Comparison of ENCODE assay signal across 27 mouse cellular contexts in genomic region chr9:26775700-26776099, GRCm38 (mm10). TPM values are rescaled to one million over a fixed set of nuclear protein-coding genes. Genes with fewer than 3 reads are reported as not detected.
DNase-seq lines count a peak whose midpoint lies in the region; ATAC-seq and TF ChIP-seq lines count a peak whose summit lies in the region.
"Had no signal": no experiment of that assay in that cellular context is flagged by ENCODE, and none has a peak within 500 bp of the region (broad histone marks: within the 10 kb centered on the region; RNA-seq: fewer than 3 reads in every experiment).

No protein-coding gene starts in this region.

- no peak for TF ChIP-seq POLR2A in cerebellum, adult 2 months (IDR thresholded peaks at IDR 0.05; ENCODE audit: borderline replicate concordance, insufficient read depth, low read length)

- intact Hi-C loops in heart, postnatal 25 days (cut with DNase I), result loop anchor here (2.0 kb wide), 1 partner anchor 1119 kb away; no protein-coding TSS in a partner anchor

- ATAC-seq in neural tube, embryonic 14.5 days (ENCODE audit: low read depth), result 0 out of 2 replicates have a peak, but pooled peaks have one; percentile 35
- ATAC-seq: activated CD4-positive, CD25-positive, alpha-beta regulatory T cell, adult 4 months; inflammation-experienced regulatory T-cells, adult 6 months; liver, embryonic 12.5 days; liver, postnatal 0 days had no signal

- H3K27me3 ChIP-seq in neural tube, embryonic 14.5 days (ENCODE audit: control insufficient read depth, insufficient read depth, low read length), result no peaks in the 10 kb centered on the region
- no peaks in the 10 kb centered on the region for H3K27me3 ChIP-seq in cerebellum, adult 2 months (ENCODE audit: control insufficient read depth, insufficient read depth, low read length)
- H3K27me3 ChIP-seq: CH12.LX; heart, embryonic 15.5 days; limb, embryonic 13.5 days; liver, embryonic 12.5 days; megakaryocyte, embryonic 14.5 days; neural tube, embryonic 12.5 days had no signal

- no peak overlapping the region for H3K4me2 ChIP-seq in neural tube, embryonic 14.5 days (ENCODE audit: low read depth, low read length)
- H3K4me2 ChIP-seq: heart, embryonic 15.5 days; limb, embryonic 13.5 days; liver, embryonic 12.5 days; neural tube, embryonic 12.5 days had no signal

- 82% methylated on average over 2 of the region's 2 CpGs for WGBS in neural tube, embryonic 14.5 days
- 79% methylated on average over 2 of the region's 2 CpGs for WGBS in cerebellum, adult 2 months

- DNase-seq in cerebellum, adult 9-10 months, result peak; percentile 5
- DNase-seq in cerebellum, adult 11-12 months, result no peak
- DNase-seq in layer of hippocampus, adult 8-10 months (ENCODE audit: low spot score in 2 of 2), result peak; percentile 1
- no peak for DNase-seq in layer of hippocampus, postnatal 36 days
- DNase-seq in neural tube, embryonic 10.5 days (ENCODE audit: extremely low spot score, low spot score), result no peak
- no peak for DNase-seq in heart, postnatal 25 days (ENCODE audit: low spot score)
- DNase-seq in cerebellum, adult 2 months, result no peak
- DNase-seq: gastrocnemius, postnatal 25 days; heart, adult 11 months; kidney, adult 11 months; liver, postnatal 0 days; thymus, postnatal 4 days had no signal

- H3K36me3 ChIP-seq in neural tube, embryonic 14.5 days (ENCODE audit: control insufficient read depth, insufficient read depth, low read length), result no peaks in the 10 kb centered on the region
- H3K36me3 ChIP-seq: heart, embryonic 10.5 days; heart, embryonic 15.5 days; limb, embryonic 13.5 days; liver, embryonic 12.5 days; neural tube, embryonic 12.5 days had no signal

- no peaks in the 10 kb centered on the region for H3K4me1 ChIP-seq in neural tube, embryonic 14.5 days (ENCODE audit: control insufficient read depth, insufficient read depth, low read length)
- H3K4me1 ChIP-seq in cerebellum, adult 2 months (ENCODE audit: control insufficient read depth, insufficient read depth, low read length), result no peaks in the 10 kb centered on the region
- H3K4me1 ChIP-seq: heart, embryonic 10.5 days; heart, embryonic 15.5 days; limb, embryonic 13.5 days; liver, embryonic 12.5 days; megakaryocyte, embryonic 14.5 days; neural tube, embryonic 12.5 days had no signal

- H3K9me3 ChIP-seq in neural tube, embryonic 14.5 days (ENCODE audit: control insufficient read depth, low read length), result no peaks in the 10 kb centered on the region
- H3K9me3 ChIP-seq: heart, embryonic 10.5 days; heart, embryonic 15.5 days; limb, embryonic 13.5 days; liver, embryonic 12.5 days; megakaryocyte, embryonic 14.5 days; neural tube, embryonic 12.5 days had no signal

- H3K27ac ChIP-seq in neural tube, embryonic 14.5 days (ENCODE audit: low read depth, low read length), result no peak overlapping the region
- H3K27ac ChIP-seq in cerebellum, adult 2 months (ENCODE audit: insufficient read depth, low read length), result no peak overlapping the region
- H3K27ac ChIP-seq: heart, embryonic 10.5 days; heart, embryonic 15.5 days; left cerebral cortex, adult 2 months; limb, embryonic 13.5 days; liver, embryonic 12.5 days; neural tube, embryonic 12.5 days had no signal

- H3K4me3 ChIP-seq in neural tube, embryonic 14.5 days (ENCODE audit: low read depth, low read length), result no peak overlapping the region
- H3K4me3 ChIP-seq in cerebellum, adult 2 months (replicated peaks; ENCODE audit: insufficient read depth, low read depth, low read length), result no peak overlapping the region
- H3K4me3 ChIP-seq: heart, embryonic 10.5 days; heart, embryonic 15.5 days; left cerebral cortex, adult 2 months; limb, embryonic 13.5 days; liver, embryonic 12.5 days; megakaryocyte, embryonic 14.5 days; neural tube, embryonic 12.5 days had no signal

- no peak for TF ChIP-seq CTCF in cerebellum, adult 2 months (IDR thresholded peaks at IDR 0.05; ENCODE audit: borderline replicate concordance, insufficient read depth, low read depth, low read length)

- H3K9ac ChIP-seq in neural tube, embryonic 14.5 days (replicated peaks; ENCODE audit: low read depth, low read length), result no peak overlapping the region
- H3K9ac ChIP-seq: heart, embryonic 15.5 days; limb, embryonic 13.5 days; liver, embryonic 12.5 days; liver, postnatal 0 days; neural tube, embryonic 12.5 days had no signal

RNA-seq across cellular contexts. Expression of gene Glb1l2, which starts 30.6 kb away (rescaled TPM):
- total RNA-seq in layer of hippocampus, adult 8-10 months (2022), result 1 to 10 TPM in 1 of 4 experiments, under 1 TPM in 3; 0.34 to 1.0 (median 0.44) TPM
- under 1 TPM; 0.40 to 0.63 TPM for total RNA-seq in layer of hippocampus, postnatal 36 days (2021)
- polyA plus RNA-seq in neural tube, embryonic 14.5 days (2014; fragmentation: Nextera tagmentation; extraction: Ambion mirVana), result 1.9 and 3.2 TPM in 2 replicates
- total RNA-seq in heart, postnatal 25 days (2021), result under 1 TPM; 0.23 to 0.84 TPM
- polyA plus RNA-seq in cerebellum, adult 2 months (2012; rRNA removed), result 0.64 and 1.2 TPM in 2 replicates
- total RNA-seq: CH12.LX had no signal
- polyA plus RNA-seq: activated CD4-positive, CD25-positive, alpha-beta regulatory T cell, adult 4 months; C2C12; inflammation-experienced regulatory T-cells, adult 6 months; liver, postnatal 0 days had no signal

RNA-seq across cellular contexts. Expression of gene B3gat1, which starts 42.2 kb away (rescaled TPM):
- 100 to 1,000 TPM; 197 to 241 (median 226) TPM for total RNA-seq in layer of hippocampus, adult 8-10 months (2022)
- 100 to 1,000 TPM; 244 to 250 TPM for total RNA-seq in layer of hippocampus, postnatal 36 days (2021)
- polyA plus RNA-seq in neural tube, embryonic 14.5 days (2014; fragmentation: Nextera tagmentation; extraction: Ambion mirVana), result 51.9 and 63.4 TPM in 2 replicates
- total RNA-seq in heart, postnatal 25 days (2021), result not detected
- 76.0 and 81.2 TPM in 2 replicates for polyA plus RNA-seq in cerebellum, adult 2 months (2012; rRNA removed)
- total RNA-seq: CH12.LX; heart, postnatal 36 days had no signal
- polyA plus RNA-seq: activated CD4-positive, CD25-positive, alpha-beta regulatory T cell, adult 4 months; C2C12; heart, embryonic 10.5 days; heart, embryonic 15.5 days; inflammation-experienced regulatory T-cells, adult 6 months; liver, embryonic 12.5 days; liver, postnatal 0 days; lung, embryonic 16.5 days; thymus, postnatal 0 days had no signal

Comparison
In these comparisons a context has a peak if more than half of its experiments do, and no peak if none do; other contexts are left out.
1. DNase-seq: peak in cerebellum, adult 9-10 months (single experiment) and layer of hippocampus, adult 8-10 months (2 of 2); none in cerebellum, adult 11-12 months (single experiment), layer of hippocampus, postnatal 36 days (0 of 2), neural tube, embryonic 10.5 days (single experiment), heart, postnatal 25 days (single experiment) and cerebellum, adult 2 months (0 of 2).
2. RNA of gene B3gat1, which starts 42.2 kb away (total RNA-seq): 244 to 250 TPM in layer of hippocampus, postnatal 36 days and 197 to 241 TPM in layer of hippocampus, adult 8-10 months; not detected in heart, postnatal 25 days; every median in the first group is over 100 times any median in the second.